Mouse (Mus musculus): ENCODE data around the gene Ppp2r1b.

Ppp2r1b gene

GRCm38 (mm10) chr9:50865803-50866202 is 20.7 kb downstream of the Ppp2r1b start:
- in situ Hi-C loops (cut with MboI): no loop called here

- in situ Hi-C loops (cut with MboI): no loop called here
These were observed 21.9 kb downstream of the Ppp2r1b start for GRCm38 (mm10) chr9:50867015-50867414.

- in situ Hi-C loops (cut with MboI): no loop called here
These were observed 23.1 kb downstream of the Ppp2r1b start for GRCm38 (mm10) chr9:50868182-50868581.

- in situ Hi-C loops (cut with MboI): no loop called here
These were observed 28.1 kb downstream of the Ppp2r1b start for GRCm38 (mm10) chr9:50873210-50873609.

GRCm38 (mm10) chr9:50874031-50874430 is 28.9 kb downstream of the Ppp2r1b start:
- in situ Hi-C loops (cut with MboI): no loop called here

GRCm38 (mm10) chr9:50875470-50875869 is 30.4 kb downstream of the Ppp2r1b start:
- in situ Hi-C loops (cut with MboI): no loop called here

GRCm38 (mm10) chr9:50876287-50876686 is 31.2 kb downstream of the Ppp2r1b start:
- in situ Hi-C loops (cut with MboI): no loop called here

- in situ Hi-C loops (cut with MboI): no loop called here
These were observed 32.3 kb downstream of the Ppp2r1b start for GRCm38 (mm10) chr9:50877431-50877830.

- in situ Hi-C loops (cut with MboI): no loop called here
These were observed 37.1 kb downstream of the Ppp2r1b start for GRCm38 (mm10) chr9:50882183-50882582.

- in situ Hi-C loops (cut with MboI): no loop called here
These were observed 39.0 kb downstream of the Ppp2r1b start for GRCm38 (mm10) chr9:50884093-50884492.

- in situ Hi-C loops (cut with MboI): no loop called here
These were observed 39.9 kb downstream of the Ppp2r1b start for GRCm38 (mm10) chr9:50884741-50885599.

- in situ Hi-C loops (cut with MboI): no loop called here
These were observed 40.5 kb downstream of the Ppp2r1b start for GRCm38 (mm10) chr9:50885600-50885987.

GRCm38 (mm10) chr9:50886870-50887269 is 41.8 kb downstream of the Ppp2r1b start:
- in situ Hi-C loops (cut with MboI): no loop called here

- in situ Hi-C loops (cut with MboI): no loop called here
These were observed 42.2 kb downstream of the Ppp2r1b start for GRCm38 (mm10) chr9:50887351-50887750.

- in situ Hi-C loops (cut with MboI): no loop called here
These were observed 44.1 kb downstream of the Ppp2r1b start for GRCm38 (mm10) chr9:50889211-50889610.

- in situ Hi-C loops (cut with MboI): no loop called here
These were observed 44.9 kb downstream of the Ppp2r1b start for GRCm38 (mm10) chr9:50889964-50890363.

- in situ Hi-C loops (cut with MboI): no loop called here
These were observed 45.5 kb downstream of the Ppp2r1b start for GRCm38 (mm10) chr9:50890494-50891090.

- in situ Hi-C loops (cut with MboI): no loop called here
These were observed 48.6 kb downstream of the Ppp2r1b start for GRCm38 (mm10) chr9:50893665-50894064.

GRCm38 (mm10) chr9:50900026-50900920 is 55.2 kb downstream of the Ppp2r1b start:
- in situ Hi-C loops (cut with MboI): no loop called here

- in situ Hi-C loops (cut with MboI): no loop called here
These were observed 59.2 kb downstream of the Ppp2r1b start for GRCm38 (mm10) chr9:50904196-50904847.

GRCm38 (mm10) chr9:50905321-50905720 is 60.2 kb downstream of the Ppp2r1b start:
- in situ Hi-C loops (cut with MboI): no loop called here
